Mouse (Mus musculus) CH12.LX (cell line): ENCODE measurements around the gene Hist1h1c. TPM values are rescaled to one million over a fixed set of nuclear protein-coding genes. Genes with fewer than 3 reads are reported as not detected.

Source experiments
- DNase-seq: peaks from one replicate; pipeline ENCODE4 v3.0.0-alpha.2; 2013; ENCODE audit errors: extremely low read depth
- H3K27ac ChIP-seq: 2 replicates; pipeline ENCODE4 v1.5.1; 2012; ENCODE audit warnings: low read depth, mild to moderate bottlenecking, control low read depth, moderate library complexity; ENCODE audit not compliant: insufficient read depth
- H3K27me3 ChIP-seq: replicated peaks from 2 replicates; pipeline ENCODE3; 2012; ENCODE audit warnings: inconsistent platforms
- H3K36me3 ChIP-seq, 2 experiments: replicated peaks in 1 of 2; 2 replicates each; pipeline versions ENCODE3 to v1.6.1; 2012; ENCODE audit warnings: inconsistent platforms in 1 of 2, low read length in 1 of 2, mild to moderate bottlenecking in 1 of 2, mixed read lengths in 1 of 2, moderate library complexity in 1 of 2; ENCODE audit not compliant: control insufficient read depth in 1 of 2, insufficient read depth in 1 of 2
- H3K4me1 ChIP-seq, 2 experiments: 2 replicates each; pipeline ENCODE4 v1.6.1; 2012; ENCODE audit warnings: inconsistent platforms in 1 of 2, moderate library complexity in 1 of 2; ENCODE audit not compliant: insufficient read depth in 2 of 2, control insufficient read depth in 1 of 2
- H3K4me2 ChIP-seq: 2 replicates; pipeline ENCODE4 v1.6.1; 2012; ENCODE audit warnings: low read depth, mild to moderate bottlenecking, control low read depth; ENCODE audit not compliant: poor library complexity, insufficient read depth, severe bottlenecking
- H3K4me3 ChIP-seq, 3 experiments: fragments of 150-350 bp in 1 of 3; sonication (generic) in 1 of 3; replicated peaks in 1 of 3; 2 replicates each; pipeline versions ENCODE3 to v1.5.1; 2011 to 2012; ENCODE audit warnings: low read depth in 2 of 3, low read length in 2 of 3, mild to moderate bottlenecking in 2 of 3, moderate library complexity in 2 of 3, control low read depth in 1 of 3, improper control_type of control experiment in 1 of 3, inconsistent platforms in 1 of 3, mixed read lengths in 1 of 3; ENCODE audit not compliant: poor library complexity in 1 of 3
- H3K79me2 ChIP-seq: replicated peaks from 2 replicates; pipeline ENCODE4 v1.6.1; 2012; ENCODE audit warnings: mild to moderate bottlenecking, moderate library complexity; ENCODE audit not compliant: control insufficient read depth, poor library complexity, insufficient read depth, severe bottlenecking; ENCODE audit errors: extremely low read depth
- H3K9ac ChIP-seq: 2 replicates; pipeline ENCODE4 v1.6.1; 2012; ENCODE audit warnings: low read depth, mild to moderate bottlenecking, control low read depth, moderate library complexity; ENCODE audit not compliant: insufficient read depth
- H3K9me3 ChIP-seq: replicated peaks from 2 replicates; pipeline ENCODE3; 2012; ENCODE audit warnings: low read length, inconsistent platforms, mixed read lengths
- CHD1 ChIP-seq: IDR thresholded peaks from 2 replicates; pipeline ENCODE4 v1.6.1; 2012; ENCODE audit warnings: low read depth, low read length, improper control_type of control experiment, inconsistent platforms
- CTCF ChIP-seq, 2 experiments: IDR thresholded peaks in 1 of 2; conservative IDR thresholded peaks in 1 of 2; 2 replicates each; pipeline ENCODE4 v1.5.1; 2011 to 2012; ENCODE audit warnings: low read depth in 2 of 2, low read length in 2 of 2, improper control_type of control experiment in 1 of 2, inconsistent platforms in 1 of 2, mild to moderate bottlenecking in 1 of 2, moderate library complexity in 1 of 2
- E2F4 ChIP-seq: IDR thresholded peaks from 2 replicates; pipeline ENCODE4 v1.6.1; 2011; ENCODE audit warnings: low read depth, low read length, improper control_type of control experiment; ENCODE audit not compliant: insufficient replicate concordance
- GABPA ChIP-seq: IDR thresholded peaks from 2 replicates; pipeline ENCODE4 v1.6.1; 2012; ENCODE audit warnings: low read depth, low read length, improper control_type of control experiment, inconsistent platforms; ENCODE audit not compliant: insufficient replicate concordance
- IRF4 ChIP-seq: IDR thresholded peaks from 2 replicates; pipeline ENCODE4 v1.6.1; 2014; ENCODE audit warnings: low read depth, mild to moderate bottlenecking, inconsistent platforms, low read length, improper control_type of control experiment
- KAT2A ChIP-seq: IDR thresholded peaks from 2 replicates; pipeline ENCODE4 v1.6.1; 2012; ENCODE audit warnings: low read length, improper control_type of control experiment, inconsistent platforms; ENCODE audit not compliant: insufficient replicate concordance
- MAFK ChIP-seq: IDR thresholded peaks from 2 replicates; pipeline ENCODE4 v1.6.1; 2011; ENCODE audit warnings: low read length, improper control_type of control experiment; ENCODE audit not compliant: insufficient replicate concordance
- MAX ChIP-seq: IDR thresholded peaks from 2 replicates; pipeline ENCODE4 v1.6.1; 2011; ENCODE audit warnings: low read length, improper control_type of control experiment
- MEF2A ChIP-seq: IDR thresholded peaks from 2 replicates; pipeline ENCODE4 v1.6.1; 2014; ENCODE audit warnings: low read depth, mild to moderate bottlenecking, inconsistent platforms, low read length, improper control_type of control experiment, borderline replicate concordance
- NELFE ChIP-seq: IDR thresholded peaks from 2 replicates; pipeline ENCODE4 v1.6.1; 2011; ENCODE audit warnings: low read depth, low read length, improper control_type of control experiment
- NRF1 ChIP-seq: IDR thresholded peaks from 2 replicates; pipeline ENCODE4 v1.6.1; 2014; ENCODE audit warnings: low read depth, mild to moderate bottlenecking, inconsistent platforms, low read length, improper control_type of control experiment, moderate library complexity
- PAX5 ChIP-seq: IDR thresholded peaks from 2 replicates; pipeline ENCODE4 v1.6.1; 2012; ENCODE audit warnings: low read length, inconsistent platforms, mixed read lengths
- POLR2AphosphoS2 ChIP-seq: IDR thresholded peaks from 2 replicates; pipeline ENCODE4 v1.6.1; 2011; ENCODE audit warnings: low read depth, low read length, improper control_type of control experiment
- SMC3 ChIP-seq: IDR thresholded peaks from 2 replicates; pipeline ENCODE4 v1.6.1; 2011; ENCODE audit warnings: low read depth, low read length, improper control_type of control experiment
- TCF12 ChIP-seq: IDR thresholded peaks from 2 replicates; pipeline ENCODE4 v1.6.1; 2014; ENCODE audit warnings: low read depth, mild to moderate bottlenecking, inconsistent platforms, low read length, improper control_type of control experiment
- UBTF ChIP-seq: IDR thresholded peaks from 2 replicates; pipeline ENCODE4 v1.6.1; 2012; ENCODE audit warnings: low read depth, mild to moderate bottlenecking, inconsistent platforms, low read length, improper control_type of control experiment, moderate library complexity
- USF1 ChIP-seq: IDR thresholded peaks from 2 replicates; pipeline ENCODE4 v1.6.1; 2014; ENCODE audit warnings: low read depth, mild to moderate bottlenecking, inconsistent platforms, low read length, improper control_type of control experiment
- ZC3H11A ChIP-seq: IDR thresholded peaks from 2 replicates; pipeline ENCODE4 v1.6.1; 2012; ENCODE audit warnings: low read depth, mild to moderate bottlenecking, inconsistent platforms, low read length, improper control_type of control experiment
- ZKSCAN1 ChIP-seq: IDR thresholded peaks from 2 replicates; pipeline ENCODE4 v1.6.1; 2012; ENCODE audit warnings: low read depth, inconsistent platforms, low read length, improper control_type of control experiment, borderline replicate concordance
- ZMIZ1 ChIP-seq: IDR thresholded peaks from 2 replicates; pipeline ENCODE4 v1.6.1; 2012; ENCODE audit warnings: low read depth, mild to moderate bottlenecking, inconsistent platforms, low read length, improper control_type of control experiment
- ZNF384 ChIP-seq: IDR thresholded peaks from 2 replicates; pipeline ENCODE4 v1.6.1; 2012; ENCODE audit warnings: low read depth, low read length, improper control_type of control experiment, inconsistent platforms
- dilution Hi-C: fragments of 300-500 bp; cut with MboI; formaldehyde crosslinking; loops from 2 replicates; pipeline ENCODE4 v1.14.3; 2020; ENCODE audit warnings: low sequenced_read_pairs; ENCODE audit not compliant: extremely low pct_unique_long_range_greater_than_20kb, extremely low pct_ligation_motif_present
- in situ Hi-C: fragments of 300-500 bp; cut with MboI; formaldehyde crosslinking; loops from 3 replicates; pipeline ENCODE4 v1.14.3; 2019; ENCODE audit warnings: low sequenced_read_pairs, low pct_ligation_motif_present, low pct_unique_long_range_greater_than_20kb, mixed read lengths
- polyA plus RNA-seq: library from polyadenylated mRNA; unstranded; fragments of >175 nt; gene quantifications from 2 replicates; pipeline ENCODE4 v1.2.1, GENCODE M21; 2012; ENCODE audit warnings: low read depth; ENCODE audit not compliant: insufficient read length
- total RNA-seq, 2 experiments: library from RNA; depleted of rRNA; stranded (reverse); fragments of 300-350 nt in 1 of 2; fragments of >200 nt in 1 of 2; gene quantifications; 2 replicates each; pipeline ENCODE4 v1.2.3; 2012 to 2014

The Hist1h1c gene
- total and polyA plus RNA-seq, 3 experiments: 12.5 to 597 (median 22.8) TPM

DNA sequence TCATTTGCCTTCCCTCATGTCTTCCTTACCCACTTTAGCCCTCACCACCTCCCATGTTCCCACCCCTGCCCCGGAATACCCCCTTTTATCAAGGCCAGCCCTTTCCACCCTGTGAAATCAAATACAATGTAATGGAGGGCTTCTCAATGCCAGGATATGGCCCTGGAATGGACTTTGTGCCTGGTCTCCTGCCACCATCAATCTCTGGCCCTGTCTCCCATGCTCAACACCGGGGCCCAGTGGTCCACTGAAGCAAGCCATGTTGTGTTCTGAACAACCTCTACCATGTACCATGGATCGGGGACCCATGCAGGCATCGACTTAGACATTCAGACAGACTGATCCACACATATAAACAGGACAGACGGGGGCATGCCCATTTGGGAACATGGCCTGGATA is 8.9 kb upstream of the Hist1h1c start:
- dilution Hi-C loops: no loop called here
- in situ Hi-C loops: loop anchor here (10.0 kb wide), 1 partner anchor 95 kb away; no protein-coding TSS in a partner anchor

DNA sequence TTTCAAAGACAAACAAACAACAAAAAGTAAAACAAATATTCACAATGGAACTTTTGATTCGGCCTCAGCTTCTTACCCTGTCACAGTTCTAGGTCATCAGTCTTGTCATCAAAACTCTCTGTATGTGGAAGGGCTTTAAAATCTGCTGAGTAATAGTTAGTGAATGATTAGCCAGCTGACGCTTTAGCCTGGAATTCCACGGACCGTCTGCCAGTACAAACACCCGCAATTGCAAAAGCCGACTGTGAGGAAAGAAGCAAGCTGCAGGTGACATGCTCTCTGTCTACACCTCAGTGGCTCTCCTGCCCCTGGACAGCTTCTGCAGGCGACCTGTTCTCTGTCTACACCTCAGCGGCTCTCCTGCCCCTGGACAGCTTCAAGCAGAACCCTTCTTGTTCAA is 8.1 kb upstream of the Hist1h1c start:
- H3K4me2 ChIP-seq: no peak overlapping the region

More for the DNA sequence above, 8.9 kb upstream of the Hist1h1c start:
- Histone ChIP-seq H3K4me3 (no peak overlapping the region), H3K4me1 (no peaks in the 10 kb centered on the region), H3K9me3 (no peaks in the 10 kb centered on the region), H3K9ac (no peak overlapping the region), H3K27me3 (no peaks in the 10 kb centered on the region), H3K36me3 (no peaks in the 10 kb centered on the region), H3K4me2 (no peak overlapping the region), H3K79me2 (no peaks in the 10 kb centered on the region), H3K27ac (no peak overlapping the region)
- DNase-seq: no peak
- TF ChIP-seq TCF12: no peak
- TF ChIP-seq MAX: no peak
- TF ChIP-seq POLR2AphosphoS2: no peak
- no peak for TF ChIP-seq ZC3H11A
- TF ChIP-seq ZMIZ1: no peak
- no peak for TF ChIP-seq IRF4
- no peak for TF ChIP-seq MAFK
- no peak for TF ChIP-seq ZNF384
- TF ChIP-seq E2F4: no peak
- TF ChIP-seq GABPA: no peak
- TF ChIP-seq PAX5: no peak
- TF ChIP-seq MEF2A: no peak
- TF ChIP-seq CTCF (conservative IDR thresholded peaks at IDR 0.05 in 1 of 2, IDR thresholded peaks at IDR 0.05 in 1 of 2; ENCODE audit: low read depth in 2 of 2, low read length in 2 of 2): no peak
- no peak for TF ChIP-seq SMC3
- no peak for TF ChIP-seq NRF1
- TF ChIP-seq USF1: no peak
- no peak for TF ChIP-seq CHD1
- TF ChIP-seq UBTF: no peak

More for the DNA sequence above, 8.1 kb upstream of the Hist1h1c start:
- dilution Hi-C loops: no loop called here
- Histone ChIP-seq H3K4me1 (no peaks in the 10 kb centered on the region), H3K4me3 (no peak overlapping the region), H3K27me3 (no peaks in the 10 kb centered on the region), H3K9me3 (no peaks in the 10 kb centered on the region), H3K27ac (no peak overlapping the region), H3K9ac (no peak overlapping the region), H3K36me3 (no peaks in the 10 kb centered on the region), H3K79me2 (no peaks in the 10 kb centered on the region)
- no peak for DNase-seq
- TF ChIP-seq MEF2A (no peak), ZNF384 (no peak), KAT2A (no peak), POLR2AphosphoS2 (no peak), NELFE (no peak), ZKSCAN1 (no peak), GABPA (no peak), E2F4 (no peak)
- in situ Hi-C loops: no loop called here
